Mouse (Mus musculus) splenic B cell, adult 2 months (primary cell): ENCODE measurements at regions not wholly inside any gene's neighbourhood (a gene's known extent, or its start where the extent isn't known, plus 50 kb on each side); places are given as distances from the start of the nearest gene placed in this dataset.

ENCODE experiments used
- DNase-seq: peaks from one replicate; pipeline ENCODE4 v3.0.0-alpha.2; 2011; ENCODE audit warnings: low read depth, low spot score
- H3K27me3 ChIP-seq: 2 replicates; pipeline ENCODE4 v1.6.1; 2012; ENCODE audit warnings: mild to moderate bottlenecking, low read length, moderate library complexity, mixed read lengths; ENCODE audit not compliant: control insufficient read depth, poor library complexity, insufficient read depth, severe bottlenecking
- H3K36me3 ChIP-seq: 2 replicates; pipeline ENCODE4 v1.6.1; 2012; ENCODE audit warnings: mild to moderate bottlenecking, low read length, moderate library complexity, mixed read lengths; ENCODE audit not compliant: control insufficient read depth, poor library complexity, insufficient read depth, severe bottlenecking

DNA sequence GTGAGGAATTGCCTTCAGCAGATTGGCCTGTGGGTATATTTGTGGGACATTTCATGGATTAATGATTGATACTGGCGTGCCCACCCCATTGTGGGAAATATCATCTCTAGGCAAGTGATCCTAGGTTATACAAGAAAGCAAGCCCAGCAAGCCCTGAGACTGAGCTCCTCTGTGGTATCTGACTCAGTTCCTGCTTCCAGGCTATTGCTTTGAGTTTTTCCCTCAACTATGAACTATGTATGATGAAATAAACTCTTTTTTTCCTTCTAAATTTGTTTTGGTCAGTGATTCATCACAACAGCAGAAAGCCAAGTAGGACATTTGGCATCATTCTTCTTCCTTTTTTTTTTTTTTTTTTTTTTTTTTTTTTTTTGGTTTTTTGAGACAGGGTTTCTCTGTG is 119.8 kb downstream of the Tbr1 start:
- H3K36me3 ChIP-seq = no peaks in the 10 kb centered on the region
- H3K27me3 ChIP-seq = no peaks in the 10 kb centered on the region
- DNase-seq = no peak

DNA sequence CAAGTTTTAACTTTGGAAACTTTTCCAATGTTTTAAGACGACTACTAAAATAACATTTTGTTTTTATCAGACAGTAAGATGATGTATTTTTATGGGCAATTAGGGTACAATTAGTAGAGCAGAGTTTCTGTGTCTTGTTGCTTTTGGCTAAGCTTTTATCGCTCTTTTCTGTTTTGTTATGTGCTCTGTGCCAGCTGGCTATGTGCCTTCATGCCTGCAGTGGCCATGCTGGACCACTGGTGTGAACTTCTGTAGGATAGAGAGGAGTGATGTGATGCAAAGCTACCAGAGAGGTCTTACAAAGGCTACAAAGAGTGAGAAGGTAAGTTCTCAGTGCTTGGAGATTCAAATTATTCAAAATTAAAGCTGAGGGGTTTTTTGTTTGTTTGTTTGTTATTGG is 108.0 kb upstream of the Slc4a10 start:
- Histone ChIP-seq H3K36me3 (no peaks in the 10 kb centered on the region), H3K27me3 (no peaks in the 10 kb centered on the region)
- DNase-seq = no peak

DNA sequence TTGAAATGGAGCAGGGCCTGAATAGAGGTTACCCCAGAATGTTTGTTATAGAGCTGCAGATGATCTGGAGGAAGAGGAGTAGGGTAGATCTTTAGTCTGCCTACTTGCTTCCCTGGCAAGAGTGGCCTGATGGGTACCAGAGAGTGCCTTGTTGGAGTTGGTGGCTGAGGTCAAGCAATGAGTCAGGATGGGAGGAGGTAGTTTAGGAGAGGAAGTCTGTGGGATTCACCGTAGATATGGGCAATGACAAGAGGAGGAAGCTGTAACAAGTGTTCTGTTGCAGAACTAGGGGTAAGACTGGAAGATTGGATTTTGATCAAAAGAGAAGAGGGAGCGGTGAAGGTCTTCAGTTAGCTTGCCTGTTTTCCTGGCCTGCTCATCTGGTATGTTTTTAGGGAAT is 80.3 kb upstream of the Slc4a10 start:
- Histone ChIP-seq H3K36me3 (no peaks in the 10 kb centered on the region), H3K27me3 (no peaks in the 10 kb centered on the region)

DNA sequence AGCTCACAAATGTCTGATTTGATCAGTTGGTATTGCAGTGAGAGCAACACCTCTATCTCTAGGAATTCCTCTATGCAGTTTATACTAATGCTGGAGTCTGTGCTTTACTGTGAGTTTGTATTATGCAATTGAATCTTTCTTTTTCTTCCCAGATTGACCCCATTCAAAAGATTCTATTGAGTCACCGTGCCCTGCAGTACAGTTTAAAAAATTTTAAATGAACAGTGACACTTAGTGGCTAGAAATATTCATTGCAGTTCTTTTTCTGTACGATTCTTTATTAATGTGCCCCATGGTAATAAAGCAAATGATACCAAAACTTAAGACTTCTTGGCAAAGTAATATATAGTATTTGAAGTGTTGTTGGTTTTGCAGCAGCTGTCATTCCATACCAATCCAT is 78.5 kb upstream of the Slc4a10 start:
- no peaks in the 10 kb centered on the region for H3K36me3 ChIP-seq
- no peaks in the 10 kb centered on the region for H3K27me3 ChIP-seq
- DNase-seq = peak; percentile 5

More for the DNA sequence above, 80.3 kb upstream of the Slc4a10 start:
- no peak for DNase-seq

DNA sequence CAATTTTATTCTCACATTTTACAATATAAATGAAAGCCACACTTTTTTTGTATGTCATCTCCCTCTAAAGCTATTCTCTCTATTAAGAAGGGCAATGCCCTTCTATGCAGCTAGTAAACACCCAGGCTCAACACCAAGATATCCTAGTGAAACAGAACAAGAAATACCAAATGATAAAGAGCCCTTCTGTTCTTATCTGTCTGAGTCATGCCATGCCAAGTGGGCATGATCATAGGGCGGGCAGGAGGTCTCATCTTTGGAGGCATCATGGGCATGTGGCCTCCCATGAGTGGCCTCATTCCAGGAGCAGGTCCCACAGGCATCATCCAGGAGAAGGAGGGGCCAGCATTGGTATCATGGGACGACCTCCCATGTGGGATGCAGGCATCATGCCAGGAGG is 76.2 kb upstream of the Slc4a10 start:
- Histone ChIP-seq H3K27me3 (no peaks in the 10 kb centered on the region), H3K36me3 (no peaks in the 10 kb centered on the region)
- no peak for DNase-seq

DNA sequence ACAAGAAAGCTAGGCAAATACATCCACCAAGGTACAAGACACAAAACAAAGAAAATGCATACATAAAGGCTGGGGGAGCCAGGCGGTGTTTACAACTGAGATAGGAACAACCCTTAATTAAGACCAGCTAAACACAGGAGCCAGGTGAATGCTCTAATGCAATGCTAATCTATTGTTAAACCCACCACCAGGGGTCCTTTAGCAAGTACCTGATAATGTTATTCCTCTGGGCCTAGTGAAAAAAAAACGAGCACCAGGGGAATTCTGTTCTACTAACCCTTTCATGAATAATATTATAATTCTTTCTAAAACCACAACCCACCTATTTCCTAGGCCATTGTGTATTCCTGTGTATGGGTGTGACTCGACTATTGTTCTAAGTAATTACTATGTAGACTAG is 61.5 kb upstream of the Slc4a10 start:
- no peaks in the 10 kb centered on the region for H3K36me3 ChIP-seq
- H3K27me3 ChIP-seq = no peaks in the 10 kb centered on the region
- no peak for DNase-seq

DNA sequence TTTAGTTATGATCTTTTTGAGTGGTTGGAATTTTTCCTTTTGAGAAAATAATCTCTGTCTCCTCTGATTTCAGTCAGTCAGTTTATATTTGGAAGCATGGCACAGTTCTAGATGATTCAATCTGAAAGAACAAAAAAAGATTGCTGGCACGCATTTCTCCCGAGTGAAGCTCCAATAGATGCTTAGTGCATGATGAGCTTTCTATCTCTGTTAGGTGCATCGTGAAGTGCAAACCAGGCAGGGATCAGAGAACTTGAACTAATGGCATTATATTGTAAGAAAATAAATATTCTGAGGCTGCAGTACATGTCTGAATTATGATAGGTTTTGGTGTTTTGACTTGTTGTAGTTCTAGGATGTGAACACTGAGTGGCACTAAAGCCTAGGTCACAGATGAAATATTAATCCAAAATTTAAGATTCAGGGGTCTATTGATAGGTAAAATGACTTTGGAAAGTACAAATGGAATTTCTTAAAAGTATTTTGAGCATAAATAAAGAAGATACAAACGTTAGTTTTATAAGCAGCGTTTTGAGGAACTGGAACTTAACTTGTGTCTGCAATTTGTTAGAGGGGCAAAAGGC is 59.2 kb upstream of the Slc4a10 start:
- DNase-seq = no peak

More for the DNA sequence above, 59.2 kb upstream of the Slc4a10 start:
- Histone ChIP-seq H3K36me3 (no peaks in the 10 kb centered on the region), H3K27me3 (no peaks in the 10 kb centered on the region)
